Mouse (Mus musculus): ENCODE measurements at regions not wholly inside any gene's neighbourhood (a gene's known extent, or its start where the extent isn't known, plus 50 kb on each side); places are given as distances from the start of the nearest gene placed in this dataset.

GRCm38 (mm10) chr12:46075355-46075754, 743.4 kb downstream of the Nova1 start:
- TF ChIP-seq CTCF (IDR thresholded peaks at IDR 0.05; ENCODE audit: borderline replicate concordance, insufficient read depth, low read depth, low read length) (no peak), POLR2A (IDR thresholded peaks at IDR 0.05; ENCODE audit: borderline replicate concordance, insufficient read depth, low read length) (no peak)

Data from cerebellum, adult 2 months (tissue).